Mouse (Mus musculus): Measurements from ENCODE around the gene Susd6. TPM values are rescaled to one million over a fixed set of nuclear protein-coding genes. Genes with fewer than 3 reads are reported as not detected.
"Not testable (repeated sequence)": the region's sequence is repeated elsewhere in the genome, so short reads cannot be mapped to it uniquely, and the experiment has no call there.

Susd6 gene
- polyA plus RNA-seq, 1 experiment: 46.3 TPM

DNA sequence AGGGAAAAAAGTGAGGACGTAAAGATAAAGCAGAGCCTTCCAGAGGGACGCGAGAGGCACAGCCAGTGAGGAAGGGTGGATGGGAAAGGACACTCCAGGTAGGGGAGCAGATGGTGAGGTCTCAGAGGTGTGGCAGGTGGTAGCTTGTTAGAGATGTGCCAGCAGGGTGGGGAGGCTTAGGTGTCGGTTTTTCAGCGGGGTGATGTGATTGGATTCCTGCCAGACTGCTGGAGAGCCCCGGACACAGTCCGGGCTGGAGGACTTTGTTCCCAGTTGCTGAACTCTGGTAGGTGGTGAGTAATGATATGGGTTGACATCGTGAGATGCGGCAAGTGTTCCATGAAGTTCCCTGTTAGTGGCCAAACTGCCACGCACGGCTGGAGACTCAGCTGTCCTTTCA lies 2.7 kb upstream of the Susd6 start:
- DNase-seq: peak; percentile 69 to 70
- H3K27ac ChIP-seq (ENCODE audit: insufficient read depth, low read length): peak overlapping the region; percentile 49
- TF ChIP-seq POLR2A (IDR thresholded peaks at IDR 0.05; ENCODE audit: borderline replicate concordance, insufficient read depth, low read length): no peak
- no peak for TF ChIP-seq CTCF (IDR thresholded peaks at IDR 0.05; ENCODE audit: borderline replicate concordance, insufficient read depth, low read depth, low read length)
- peaks cover 24% of the 10 kb centered on the region for H3K4me1 ChIP-seq (ENCODE audit: control insufficient read depth, insufficient read depth, low read length)
- H3K27me3 ChIP-seq (ENCODE audit: control insufficient read depth, insufficient read depth, low read length): no peaks in the 10 kb centered on the region
- 8% methylated on average over 11 of the region's 11 CpGs for WGBS
- H3K4me3 ChIP-seq (replicated peaks; ENCODE audit: insufficient read depth, low read depth, low read length): peak overlapping the region; percentile 23

DNA sequence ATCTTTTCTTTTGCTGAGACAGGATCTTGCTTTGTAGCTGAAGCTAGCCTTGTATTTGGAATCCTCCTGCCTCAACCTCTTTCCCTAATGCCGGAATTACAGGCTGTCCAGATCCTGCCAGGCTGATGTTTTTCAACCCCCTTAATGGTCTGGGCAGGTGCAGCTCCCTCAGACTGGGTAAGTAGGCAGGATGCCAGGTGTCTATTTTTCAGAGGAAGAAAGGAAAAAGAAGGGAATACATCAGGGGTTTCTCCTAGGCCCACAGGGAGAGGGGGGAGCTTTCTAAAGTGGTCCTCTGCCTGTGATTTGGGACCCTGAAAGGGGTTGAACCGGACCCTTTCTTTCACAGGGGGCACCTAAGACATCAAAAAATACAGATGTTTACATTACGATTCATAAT lies 2.1 kb upstream of the Susd6 start:
- TF ChIP-seq POLR2A (IDR thresholded peaks at IDR 0.05; ENCODE audit: borderline replicate concordance, insufficient read depth, low read length): no peak
- no peak for TF ChIP-seq CTCF (IDR thresholded peaks at IDR 0.05; ENCODE audit: borderline replicate concordance, insufficient read depth, low read depth, low read length)

DNA sequence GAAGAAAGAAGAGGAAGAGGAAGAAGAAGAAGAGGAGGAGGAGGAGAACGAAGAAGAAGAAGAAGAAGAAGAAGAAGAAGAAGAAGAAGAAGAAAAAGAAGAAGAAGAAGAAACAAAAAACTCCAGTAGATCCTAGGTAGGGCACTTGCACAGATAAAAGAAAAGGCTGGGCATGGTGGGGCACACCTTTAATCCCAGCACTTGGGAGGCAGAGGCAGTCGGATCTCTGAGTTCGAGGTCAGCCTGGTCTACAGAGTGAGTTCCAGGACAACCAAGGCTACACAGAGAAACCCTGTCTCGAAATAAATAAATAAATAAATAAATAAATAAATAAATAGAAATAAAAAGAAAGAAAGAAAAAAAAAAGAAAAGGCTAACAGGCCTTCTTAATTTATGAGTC lies 1.0 kb upstream of the Susd6 start:
- H3K4me1 ChIP-seq (ENCODE audit: control insufficient read depth, insufficient read depth, low read length): peaks cover 26% of the 10 kb centered on the region
- DNase-seq: peak in 1 of 2 experiments; percentile 29
- H3K4me3 ChIP-seq (replicated peaks; ENCODE audit: insufficient read depth, low read depth, low read length); H3K27ac ChIP-seq (ENCODE audit: insufficient read depth, low read length); H3K27me3 ChIP-seq (ENCODE audit: control insufficient read depth, insufficient read depth, low read length): not testable (repeated sequence)
- WGBS: 80% methylated on average over 4 of the region's 4 CpGs

More for the DNA sequence above, 2.1 kb upstream of the Susd6 start:
- DNase-seq: no peak
- Histone ChIP-seq H3K4me3 (replicated peaks; ENCODE audit: insufficient read depth, low read depth, low read length) (no peak overlapping the region), H3K27me3 (ENCODE audit: control insufficient read depth, insufficient read depth, low read length) (no peaks in the 10 kb centered on the region), H3K4me1 (ENCODE audit: control insufficient read depth, insufficient read depth, low read length) (peaks cover 26% of the 10 kb centered on the region), H3K27ac (ENCODE audit: insufficient read depth, low read length) (peak overlapping the region; percentile 49; the same call in 1 of the 2 replicates)
- WGBS: 82% methylated on average over 3 of the region's 3 CpGs

DNA sequence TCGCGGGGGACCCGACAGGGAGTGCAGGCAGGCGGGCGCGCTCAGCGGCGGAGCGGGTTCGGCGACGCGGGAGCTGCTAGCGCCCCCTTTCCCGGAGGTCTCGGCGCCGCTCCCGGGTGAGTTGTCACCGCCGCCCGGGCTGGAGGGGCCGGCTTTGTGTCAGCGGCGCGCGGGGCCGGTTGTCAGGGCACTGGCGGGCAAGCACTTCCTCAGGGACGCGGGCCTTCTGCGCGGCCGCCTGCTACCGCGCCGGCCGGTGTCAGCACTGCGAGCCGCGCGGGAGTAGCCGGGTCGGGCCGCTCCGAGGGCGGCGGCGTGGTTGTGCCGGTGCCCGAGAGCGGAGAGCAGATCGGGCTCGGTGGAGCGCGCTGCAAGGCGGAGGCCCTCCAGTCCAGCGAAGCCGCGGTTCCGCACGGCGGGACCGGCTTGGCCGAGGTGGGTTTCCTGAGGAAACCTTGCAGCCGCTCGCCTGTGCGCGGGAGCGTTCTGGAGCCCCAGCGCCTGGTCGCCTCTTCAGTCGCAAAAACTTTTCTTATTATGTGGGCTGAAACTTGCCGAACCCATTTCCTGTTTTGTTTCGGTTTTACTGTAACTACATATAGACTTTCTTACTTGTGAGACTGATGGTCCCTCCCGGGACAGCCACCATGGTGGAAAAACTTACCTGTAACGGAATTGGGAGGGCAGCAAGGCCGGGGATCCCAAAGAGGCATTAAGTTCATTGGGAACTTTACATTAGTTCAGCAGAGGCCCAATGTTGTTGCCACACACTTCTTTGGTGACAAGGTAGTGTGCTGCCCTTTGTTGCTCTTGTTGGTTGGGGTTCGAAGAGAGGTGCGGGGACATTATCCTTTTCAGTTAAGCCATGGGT lies 625 bp downstream of the Susd6 start:
- peak overlapping the region; percentile 54 for H3K4me3 ChIP-seq (replicated peaks; ENCODE audit: insufficient read depth, low read depth, low read length)
- H3K27me3 ChIP-seq (ENCODE audit: control insufficient read depth, insufficient read depth, low read length): no peaks in the 10 kb centered on the region
- under 1% methylated on average over 76 of the region's 80 CpGs for WGBS
- no peak for DNase-seq
- H3K4me1 ChIP-seq (ENCODE audit: control insufficient read depth, insufficient read depth, low read length): peaks cover 20% of the 10 kb centered on the region
- no peak for TF ChIP-seq CTCF (IDR thresholded peaks at IDR 0.05; ENCODE audit: borderline replicate concordance, insufficient read depth, low read depth, low read length)
- TF ChIP-seq POLR2A (IDR thresholded peaks at IDR 0.05; ENCODE audit: borderline replicate concordance, insufficient read depth, low read length): no peak
- H3K27ac ChIP-seq (ENCODE audit: insufficient read depth, low read length): peak overlapping the region; percentile 90

DNA sequence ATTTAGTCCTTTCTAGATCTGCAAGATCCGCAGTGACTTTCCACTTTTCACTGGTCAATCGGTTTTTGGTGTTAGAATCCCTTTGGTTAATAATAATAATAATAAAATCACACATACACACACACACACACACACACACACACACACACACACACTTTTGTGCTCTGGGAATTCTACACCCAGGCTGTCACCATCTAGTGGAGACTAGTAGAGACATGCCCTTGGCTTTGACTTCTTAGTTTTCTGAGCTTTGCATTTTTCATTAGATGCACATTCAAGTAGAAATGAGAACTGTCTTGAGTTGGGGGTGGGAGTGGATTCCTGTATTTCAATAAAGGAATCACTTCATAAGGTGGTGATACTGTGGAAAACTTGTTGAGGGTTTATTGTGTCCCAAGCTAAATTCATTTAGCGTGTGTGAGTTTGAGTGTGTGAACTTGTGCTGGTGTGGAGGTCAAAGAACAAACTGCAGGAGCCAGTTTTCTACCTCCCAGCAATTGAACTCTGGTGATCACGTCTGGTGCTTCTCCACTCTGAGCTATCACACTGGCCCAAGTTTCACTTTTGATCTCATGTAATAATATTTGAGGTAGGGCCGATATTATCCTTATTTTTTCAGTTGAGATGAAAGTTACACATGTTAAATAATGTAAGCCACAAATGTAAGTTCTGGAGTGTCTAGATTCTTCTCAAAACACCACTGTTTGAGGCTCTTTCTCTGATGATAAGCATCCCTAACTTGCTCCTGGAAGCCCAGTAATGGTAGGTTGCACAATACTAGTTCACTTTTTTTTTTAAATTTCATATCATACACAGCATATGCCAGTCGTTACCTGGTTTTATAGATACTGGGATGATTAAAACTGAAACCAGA lies 1.5 kb downstream of the Susd6 start:
- WGBS: 13% methylated on average over 6 of the region's 6 CpGs
- H3K27ac ChIP-seq (ENCODE audit: insufficient read depth, low read length): peak overlapping the region; percentile 56; the same call in 1 of the 2 replicates
- no peaks in the 10 kb centered on the region for H3K27me3 ChIP-seq (ENCODE audit: control insufficient read depth, insufficient read depth, low read length)
- peaks cover 20% of the 10 kb centered on the region for H3K4me1 ChIP-seq (ENCODE audit: control insufficient read depth, insufficient read depth, low read length)
- TF ChIP-seq CTCF (IDR thresholded peaks at IDR 0.05; ENCODE audit: borderline replicate concordance, insufficient read depth, low read depth, low read length): no peak
- TF ChIP-seq POLR2A (IDR thresholded peaks at IDR 0.05; ENCODE audit: borderline replicate concordance, insufficient read depth, low read length): no peak
- peak in 1 of 2 experiments; percentile 54 for DNase-seq
- H3K4me3 ChIP-seq (replicated peaks; ENCODE audit: insufficient read depth, low read depth, low read length): peak overlapping the region; percentile 54

DNA sequence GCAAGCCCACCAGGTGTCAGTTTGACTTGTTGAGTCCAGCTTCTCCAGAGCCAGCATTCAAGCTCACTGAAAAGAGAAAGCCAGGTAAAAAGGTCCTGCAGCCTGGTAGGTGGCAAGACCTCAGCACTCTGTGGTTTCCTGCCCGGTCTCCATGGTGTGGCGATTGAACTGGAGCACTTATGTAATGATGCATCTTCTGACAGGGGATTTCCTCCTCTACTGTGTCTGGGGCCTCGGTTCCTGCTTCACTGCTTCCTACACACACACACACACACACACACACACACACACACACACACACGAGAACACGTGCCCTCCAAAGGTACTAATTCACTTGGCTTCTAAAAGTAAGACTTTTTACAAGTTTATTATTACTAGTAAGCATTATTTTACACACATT lies 2.6 kb downstream of the Susd6 start:
- TF ChIP-seq CTCF (IDR thresholded peaks at IDR 0.05; ENCODE audit: borderline replicate concordance, insufficient read depth, low read depth, low read length): no peak
- TF ChIP-seq POLR2A (IDR thresholded peaks at IDR 0.05; ENCODE audit: borderline replicate concordance, insufficient read depth, low read length): 0 out of 2 replicates have a peak, but pooled peaks have one; percentile 11
- 5% methylated on average over 5 of the region's 5 CpGs for WGBS
- H3K4me1 ChIP-seq (ENCODE audit: control insufficient read depth, insufficient read depth, low read length): peaks cover 13% of the 10 kb centered on the region; the same call in 1 of the 2 replicates
- DNase-seq: peak; percentile 71 to 81
- H3K27ac ChIP-seq (ENCODE audit: insufficient read depth, low read length): peak overlapping the region; percentile 88
- peak overlapping the region; percentile 62 for H3K4me3 ChIP-seq (replicated peaks; ENCODE audit: insufficient read depth, low read depth, low read length)
- H3K27me3 ChIP-seq (ENCODE audit: control insufficient read depth, insufficient read depth, low read length): no peaks in the 10 kb centered on the region

DNA sequence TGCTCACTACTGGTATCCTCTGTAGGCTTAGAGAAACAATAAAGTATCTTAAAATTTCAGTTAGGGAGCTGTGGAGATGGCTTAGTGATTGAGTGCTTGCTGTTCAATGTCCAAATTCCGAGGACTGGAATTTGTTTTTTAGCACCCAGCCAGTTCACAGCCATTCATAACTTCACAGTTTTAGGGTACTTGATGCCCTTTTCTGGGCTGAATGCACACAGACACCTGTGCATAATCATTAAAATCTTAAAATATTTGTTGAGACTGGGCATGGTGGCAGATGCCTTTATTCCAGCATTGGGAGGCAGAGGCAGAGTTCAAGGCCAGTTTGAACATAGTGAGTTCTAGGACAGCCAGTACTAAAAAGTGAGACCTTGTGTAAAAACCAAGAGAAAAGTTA lies 3.2 kb downstream of the Susd6 start:
- H3K4me3 ChIP-seq (replicated peaks; ENCODE audit: insufficient read depth, low read depth, low read length): no peak overlapping the region
- WGBS: 20% methylated on average over 1 of the region's 1 CpGs
- TF ChIP-seq CTCF (IDR thresholded peaks at IDR 0.05; ENCODE audit: borderline replicate concordance, insufficient read depth, low read depth, low read length) (no peak), POLR2A (IDR thresholded peaks at IDR 0.05; ENCODE audit: borderline replicate concordance, insufficient read depth, low read length) (no peak)
- no peaks in the 10 kb centered on the region for H3K27me3 ChIP-seq (ENCODE audit: control insufficient read depth, insufficient read depth, low read length)
- H3K27ac ChIP-seq (ENCODE audit: insufficient read depth, low read length): no peak overlapping the region
- peaks cover 13% of the 10 kb centered on the region; the same call in 1 of the 2 replicates for H3K4me1 ChIP-seq (ENCODE audit: control insufficient read depth, insufficient read depth, low read length)
- DNase-seq: no peak

All from cerebellum, adult 2 months (tissue).